Mouse (Mus musculus) kidney, adult 11 months (tissue): ENCODE measurements at regions not wholly inside any gene's neighbourhood (a gene's known extent, or its start where the extent isn't known, plus 50 kb on each side); places are given as distances from the start of the nearest gene placed in this dataset.
A peak's percentile ranks its signal among the peaks of the same experiment; 100 is the strongest.
"Not testable (repeated sequence)": the region's sequence is repeated elsewhere in the genome, so short reads cannot be mapped to it uniquely, and the experiment has no call there.

ENCODE experiments used
- DNase-seq: peaks from one replicate; pipeline ENCODE4 v3.0.0; 2022

DNA sequence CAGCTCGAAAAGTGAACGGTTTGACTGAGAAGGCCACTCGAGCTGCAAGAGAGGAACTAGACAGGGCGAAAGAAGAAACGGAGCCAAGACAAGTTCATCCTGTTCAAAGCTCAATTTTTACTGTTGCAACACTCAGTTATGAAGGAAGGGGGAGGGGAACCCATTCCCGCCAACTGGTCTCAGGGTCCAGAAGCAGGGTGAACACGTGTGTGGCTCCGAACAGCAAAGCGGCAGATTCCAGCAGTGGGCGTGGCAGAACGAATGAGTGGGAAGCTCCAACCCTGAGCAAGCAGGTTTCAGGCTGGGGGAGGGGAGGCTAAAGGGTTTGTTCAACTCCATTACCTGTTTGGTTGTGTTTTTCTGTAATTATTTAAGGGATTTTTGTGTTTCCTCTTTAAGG lies 193.8 kb downstream of the Gm17267 start:
- DNase-seq, result peak; percentile 13

DNA sequence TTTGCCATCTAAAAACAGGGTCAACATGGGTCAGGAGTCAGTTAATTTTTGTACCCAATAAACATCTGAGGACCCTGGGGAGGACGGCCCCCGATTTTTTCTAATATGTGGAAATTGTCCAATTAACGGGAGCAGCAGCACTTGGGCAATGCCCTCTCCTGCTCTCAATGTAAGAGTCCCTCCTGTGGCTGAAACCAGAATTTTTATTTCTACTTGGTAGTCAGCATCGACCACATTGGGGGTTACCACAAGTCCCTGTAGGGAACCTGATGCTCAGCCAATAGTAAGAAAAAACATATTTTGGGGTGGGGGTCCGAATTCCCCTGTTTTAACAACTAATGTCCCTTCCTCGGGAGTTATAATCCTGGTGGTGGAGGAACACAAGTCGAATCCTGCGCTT lies 205.9 kb downstream of the Gm17267 start:
- not testable (repeated sequence) for DNase-seq

DNA sequence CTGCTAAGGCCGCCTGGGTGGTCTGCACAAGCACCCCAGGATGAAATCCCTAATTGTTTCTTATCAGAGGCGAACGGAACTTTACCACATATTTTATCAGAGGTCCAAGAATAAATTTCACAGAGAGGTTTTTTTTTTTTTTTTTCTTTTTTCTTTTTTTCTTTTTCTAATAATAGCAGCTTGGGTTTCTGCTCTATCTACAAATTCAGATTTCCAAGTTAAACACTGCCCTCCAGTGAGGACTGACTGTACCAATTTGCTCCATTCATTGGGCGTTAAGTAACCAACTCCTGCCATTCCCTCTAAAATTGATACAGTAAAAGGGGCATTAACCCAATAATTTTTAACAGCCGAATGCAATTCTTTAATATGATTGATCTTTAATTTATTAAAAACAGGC lies 207.0 kb downstream of the Gm17267 start:
- not testable (repeated sequence) for DNase-seq

DNA sequence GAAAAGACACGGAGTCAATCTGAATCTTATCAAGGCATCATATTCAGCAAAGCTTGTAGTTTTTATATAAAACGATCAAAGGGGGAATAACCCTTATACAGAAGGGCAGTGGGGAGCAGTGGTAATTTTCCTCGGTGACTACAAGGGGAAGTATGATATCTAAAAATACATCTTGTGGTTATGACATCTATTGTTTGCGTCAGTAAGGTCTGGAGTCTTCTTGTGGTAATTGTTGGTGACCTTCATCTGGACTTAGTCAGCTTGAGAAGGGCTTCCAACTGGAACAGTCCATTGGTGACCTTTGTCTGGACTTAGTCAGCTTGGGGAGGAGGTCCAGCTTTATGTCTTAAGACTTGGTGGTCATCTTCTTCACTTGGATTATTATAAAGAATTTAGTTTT lies 208.9 kb downstream of the Gm17267 start:
- not testable (repeated sequence) for DNase-seq
